Mouse (Mus musculus) forebrain, embryonic 10.5 days (tissue): Measurements from ENCODE around the gene Srsf10. TPM values are rescaled to one million over a fixed set of nuclear protein-coding genes. Genes with fewer than 3 reads are reported as not detected.

Experiments used
- DNase-seq: peaks from one replicate; pipeline ENCODE4 v3.0.0-alpha.2; 2017; ENCODE audit warnings: low spot score; ENCODE audit errors: extremely low spot score
- H3K27ac ChIP-seq: fragments of 300-500 bp; sonication (generic); 2 replicates; pipeline ENCODE4 v1.5.1; 2016; ENCODE audit warnings: mild to moderate bottlenecking
- H3K27me3 ChIP-seq: fragments of 300-500 bp; sonication (generic); 2 replicates; pipeline ENCODE4 v1.6.1; 2016; ENCODE audit warnings: mild to moderate bottlenecking; ENCODE audit not compliant: poor library complexity, severe bottlenecking
- H3K36me3 ChIP-seq: fragments of 300-500 bp; sonication (generic); replicated peaks from 2 replicates; pipeline ENCODE4 v1.6.1; 2016; ENCODE audit warnings: mild to moderate bottlenecking, moderate library complexity
- H3K4me1 ChIP-seq: fragments of 300-500 bp; sonication (generic); 2 replicates; pipeline ENCODE4 v1.6.1; 2016
- H3K4me3 ChIP-seq: fragments of 300-500 bp; sonication (generic); 2 replicates; pipeline ENCODE4 v1.5.1; 2016; ENCODE audit warnings: mild to moderate bottlenecking, moderate library complexity
- H3K9me3 ChIP-seq: fragments of 300-500 bp; sonication (generic); 2 replicates; pipeline ENCODE4 v1.6.1; 2016; ENCODE audit warnings: mild to moderate bottlenecking, moderate library complexity
- WGBS: fragments of 180-500 bp; shearing (Covaris S2); methylation state at CpG from one replicate; pipeline ENCODE4 v1.1.7; 2016; 5-methylcytosine and 5-hydroxymethylcytosine counted together
- polyA plus RNA-seq: library from polyadenylated mRNA; unstranded; fragments of >200 nt; fragmentation: Nextera tagmentation; extraction: Ambion mirVana; gene quantifications from 2 replicates; pipeline ENCODE4 v1.2.1, GENCODE M21; 2016

Gene Srsf10
- 383 and 421 TPM in 2 replicates for polyA plus RNA-seq

DNA sequence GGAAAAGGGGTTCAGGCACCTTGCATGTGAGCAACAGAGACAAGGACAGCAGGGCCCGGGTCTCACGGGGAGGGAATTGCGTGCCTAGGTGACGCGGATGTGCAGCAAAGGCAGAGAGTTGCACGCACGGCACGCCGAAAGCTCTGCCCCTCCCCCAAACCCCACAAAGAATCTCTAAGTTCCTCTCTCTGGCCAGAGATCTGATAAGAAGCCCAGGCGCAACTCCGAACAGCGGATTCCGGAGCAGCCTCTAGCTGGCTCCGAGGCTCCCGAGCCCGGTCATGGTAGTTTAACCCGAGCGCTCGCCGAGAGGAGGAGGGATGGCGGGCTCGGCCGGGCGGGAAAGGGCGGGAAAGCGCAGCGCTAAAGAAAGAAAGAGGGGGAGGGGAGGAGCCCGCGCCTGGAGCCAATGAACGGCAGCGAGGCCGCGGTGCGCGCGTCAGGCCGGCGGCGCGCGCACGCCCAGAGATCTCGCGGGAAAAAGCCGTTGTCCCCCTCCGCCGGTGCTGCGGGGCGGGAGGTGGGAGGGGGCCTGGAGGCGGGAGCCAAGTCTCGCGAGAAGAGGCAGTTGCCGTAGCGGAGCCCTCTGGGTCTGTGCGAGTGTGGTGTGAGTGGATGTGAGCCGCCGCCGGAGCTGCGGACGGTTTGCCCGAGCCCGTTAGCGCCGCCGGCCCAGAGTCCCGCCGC lies at the start of gene Srsf10:
Gene Srsf10 (plus strand): TSS at position 212 of the 687 bp plus-strand sequence.
- H3K27me3 ChIP-seq: no peaks in the 10 kb centered on the region
- peaks cover 21% of the 10 kb centered on the region for H3K36me3 ChIP-seq
- peak; percentile 98 for DNase-seq
- H3K4me3 ChIP-seq: peak within 1 kb of the TSS; percentile 91
- peaks cover 56% of the 10 kb centered on the region for H3K4me1 ChIP-seq
- peak within 1 kb of the TSS; percentile 100 for H3K27ac ChIP-seq
- WGBS: under 1% methylated on average over 67 of the region's 67 CpGs
- H3K9me3 ChIP-seq: no peaks in the 10 kb centered on the region

DNA sequence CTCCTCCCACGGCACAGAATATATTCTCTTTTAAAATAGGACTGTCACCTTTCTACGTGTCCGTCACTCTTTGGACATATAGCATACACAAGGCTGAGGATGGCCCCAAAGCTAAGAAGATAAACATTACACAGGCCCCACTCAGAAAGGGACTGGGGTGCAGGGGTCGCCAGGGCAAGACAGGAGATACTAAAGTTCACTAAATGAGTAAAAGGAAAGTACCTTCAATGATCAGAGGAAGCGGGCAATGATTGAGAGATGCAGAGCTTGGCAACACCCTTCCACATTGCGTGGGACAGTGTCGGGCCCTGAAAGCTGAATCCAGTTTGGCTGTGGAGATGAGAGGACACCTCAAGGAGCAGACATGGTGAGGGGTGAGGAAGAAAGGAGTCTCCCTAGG lies 40.7 kb upstream of the Srsf10 start:
- Histone ChIP-seq H3K4me3 (no peak overlapping the region), H3K27ac (no peak overlapping the region), H3K4me1 (no peaks in the 10 kb centered on the region), H3K9me3 (peaks cover 4% of the 10 kb centered on the region; the same call in 1 of the 2 replicates), H3K36me3 (no peaks in the 10 kb centered on the region), H3K27me3 (no peaks in the 10 kb centered on the region)
- WGBS: 85% methylated on average over 7 of the region's 7 CpGs
- no peak for DNase-seq

DNA sequence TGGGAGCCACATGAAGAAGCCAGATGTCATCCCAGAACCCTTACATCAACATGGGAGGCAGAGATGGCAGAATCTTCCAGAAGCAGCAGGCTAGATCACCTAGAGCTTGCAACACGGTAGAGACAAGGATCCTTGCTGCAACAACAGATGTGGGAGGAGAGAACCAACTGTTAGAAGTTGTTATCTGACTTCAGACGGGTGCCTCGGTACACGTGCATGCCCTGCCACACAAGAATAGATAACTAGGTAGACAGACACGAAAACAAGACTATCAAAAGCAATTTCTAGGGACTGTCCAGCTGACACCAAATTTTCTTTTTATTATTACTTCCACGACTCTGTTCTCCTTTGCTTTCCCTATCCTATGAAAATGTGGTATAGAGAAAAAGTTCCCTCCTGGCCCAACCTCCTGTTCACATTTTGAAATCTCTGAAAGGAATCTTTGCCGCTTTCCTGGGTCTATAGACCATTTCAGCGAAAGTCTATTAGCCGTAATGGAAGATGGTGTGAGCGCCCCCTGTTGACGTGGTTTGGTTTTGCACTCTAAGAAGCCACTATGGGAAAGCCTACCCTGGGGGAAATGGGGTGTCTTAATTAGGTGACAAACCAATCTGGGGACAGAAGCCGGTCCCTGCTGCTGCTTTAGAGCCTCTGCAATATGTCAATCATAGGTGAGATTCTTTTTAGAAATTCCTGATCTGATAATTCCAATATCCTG lies 38.5 kb upstream of the Srsf10 start:
- 42% methylated on average over 12 of the region's 12 CpGs for WGBS
- H3K27ac ChIP-seq: no peak overlapping the region
- DNase-seq: peak; percentile 54
- no peaks in the 10 kb centered on the region for H3K27me3 ChIP-seq
- H3K9me3 ChIP-seq: peaks cover 4% of the 10 kb centered on the region; the same call in 1 of the 2 replicates
- no peaks in the 10 kb centered on the region for H3K36me3 ChIP-seq
- no peaks in the 10 kb centered on the region for H3K4me1 ChIP-seq
- no peak overlapping the region for H3K4me3 ChIP-seq

DNA sequence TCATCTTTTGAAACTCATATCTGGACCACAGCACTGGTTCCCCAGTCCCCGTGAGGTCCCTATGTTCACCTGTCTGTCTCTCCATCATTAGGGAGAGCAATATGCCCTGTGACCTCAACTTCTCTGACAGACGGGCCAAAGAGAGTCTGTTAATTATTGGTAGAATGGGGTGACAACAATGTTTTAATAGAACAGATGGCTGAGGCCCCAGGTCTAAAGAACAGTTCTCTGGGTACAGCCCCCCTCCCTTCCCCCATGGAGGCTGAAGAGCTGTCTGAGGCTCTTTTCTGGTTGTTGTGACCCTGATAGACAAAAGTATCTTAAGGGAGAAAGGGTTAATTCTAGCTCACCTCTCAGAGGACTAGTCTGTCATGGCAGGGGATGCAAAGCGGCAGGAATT lies 37.2 kb upstream of the Srsf10 start:
- DNase-seq: no peak
- Histone ChIP-seq H3K4me3 (no peak overlapping the region), H3K27ac (no peak overlapping the region), H3K9me3 (no peaks in the 10 kb centered on the region), H3K4me1 (no peaks in the 10 kb centered on the region), H3K36me3 (no peaks in the 10 kb centered on the region), H3K27me3 (no peaks in the 10 kb centered on the region)
- 80% methylated on average over 3 of the region's 3 CpGs for WGBS

DNA sequence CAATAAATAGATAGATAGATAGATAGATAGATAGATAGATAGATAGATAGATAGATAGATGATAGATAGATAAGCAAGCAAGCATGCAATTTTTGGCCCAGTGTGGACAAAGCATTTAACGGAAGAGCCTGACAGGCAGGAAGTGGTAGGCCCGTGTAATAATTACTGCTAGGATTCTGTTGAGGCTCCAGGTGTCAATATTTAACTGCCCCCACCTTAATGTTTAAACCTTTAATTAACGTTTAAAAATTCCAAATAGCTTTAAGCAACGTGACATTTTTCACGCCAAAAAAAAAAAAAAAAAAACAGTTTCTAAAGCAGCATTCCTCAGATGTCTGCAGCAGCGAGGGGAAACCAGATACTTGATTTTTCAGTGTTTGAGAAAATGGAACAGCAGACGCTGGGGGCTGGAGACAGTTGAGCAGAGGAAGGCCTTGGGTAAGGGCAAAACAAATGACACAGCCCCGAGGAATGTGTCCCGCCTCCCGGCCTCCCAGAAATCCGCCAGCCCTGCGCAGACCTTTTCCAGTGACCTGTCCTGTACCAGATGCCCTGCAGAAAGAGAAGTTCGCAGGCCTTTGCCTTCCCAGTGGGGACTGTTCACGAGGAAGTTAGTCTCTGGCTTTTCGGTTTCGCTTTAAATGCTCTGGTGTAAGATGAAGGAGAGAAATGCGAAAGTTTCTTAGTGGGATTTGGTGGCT lies 35.6 kb upstream of the Srsf10 start:
- Histone ChIP-seq H3K27me3 (no peaks in the 10 kb centered on the region), H3K9me3 (no peaks in the 10 kb centered on the region), H3K4me3 (no peak overlapping the region), H3K4me1 (peaks cover 5% of the 10 kb centered on the region; the same call in 1 of the 2 replicates), H3K36me3 (no peaks in the 10 kb centered on the region), H3K27ac (no peak overlapping the region)
- 81% methylated on average over 17 of the region's 17 CpGs for WGBS
- no peak for DNase-seq

DNA sequence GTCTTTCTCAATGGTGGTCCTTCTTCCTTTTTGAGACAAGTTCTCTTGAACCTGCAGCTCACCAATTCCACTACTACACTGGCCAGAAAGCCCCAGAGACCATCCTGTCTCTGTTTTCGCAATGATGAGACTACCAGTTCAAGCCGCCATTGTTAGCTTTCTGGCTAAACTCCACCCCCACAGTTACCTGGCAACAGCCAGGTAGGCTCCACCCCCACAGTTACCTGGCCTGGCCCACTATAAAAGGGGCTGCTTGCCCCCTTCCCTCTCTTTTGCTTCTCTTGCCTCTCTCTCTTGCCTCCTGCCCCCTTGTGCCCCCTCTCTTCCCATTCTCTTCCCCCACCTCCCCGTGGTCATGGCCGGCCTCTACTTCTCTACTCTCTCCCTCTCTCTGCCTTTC lies 33.8 kb upstream of the Srsf10 start:
- 85% methylated on average over 4 of the region's 4 CpGs for WGBS
- Histone ChIP-seq H3K9me3 (no peaks in the 10 kb centered on the region), H3K27ac (no peak overlapping the region), H3K4me1 (peaks cover 5% of the 10 kb centered on the region; the same call in 1 of the 2 replicates), H3K27me3 (no peaks in the 10 kb centered on the region), H3K36me3 (no peaks in the 10 kb centered on the region), H3K4me3 (no peak overlapping the region)
- DNase-seq: no peak

DNA sequence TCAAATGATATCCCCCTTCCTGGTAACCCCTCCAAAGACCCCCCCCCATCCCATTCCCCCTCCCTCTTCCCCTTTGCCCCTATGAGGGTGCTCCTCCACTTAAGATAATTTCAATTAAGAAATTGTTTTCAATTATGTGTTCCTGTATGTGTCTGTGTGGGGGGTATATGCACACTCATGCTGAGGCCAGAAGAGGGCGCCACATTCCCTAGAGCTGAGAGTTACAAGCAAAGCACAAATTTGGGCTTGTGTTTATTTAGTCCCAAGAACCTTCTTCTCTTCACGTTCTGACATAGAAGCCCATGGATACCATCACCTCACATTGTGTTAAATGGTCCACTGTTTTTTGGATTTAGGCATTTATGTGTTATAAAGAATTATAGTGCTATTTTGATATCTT lies 32.2 kb upstream of the Srsf10 start:
- no peaks in the 10 kb centered on the region for H3K36me3 ChIP-seq
- DNase-seq: no peak
- WGBS: 77% methylated on average over 2 of the region's 2 CpGs
- no peaks in the 10 kb centered on the region for H3K9me3 ChIP-seq
- H3K27me3 ChIP-seq: no peaks in the 10 kb centered on the region
- no peak overlapping the region for H3K4me3 ChIP-seq
- no peak overlapping the region for H3K27ac ChIP-seq
- peaks cover 7% of the 10 kb centered on the region for H3K4me1 ChIP-seq

DNA sequence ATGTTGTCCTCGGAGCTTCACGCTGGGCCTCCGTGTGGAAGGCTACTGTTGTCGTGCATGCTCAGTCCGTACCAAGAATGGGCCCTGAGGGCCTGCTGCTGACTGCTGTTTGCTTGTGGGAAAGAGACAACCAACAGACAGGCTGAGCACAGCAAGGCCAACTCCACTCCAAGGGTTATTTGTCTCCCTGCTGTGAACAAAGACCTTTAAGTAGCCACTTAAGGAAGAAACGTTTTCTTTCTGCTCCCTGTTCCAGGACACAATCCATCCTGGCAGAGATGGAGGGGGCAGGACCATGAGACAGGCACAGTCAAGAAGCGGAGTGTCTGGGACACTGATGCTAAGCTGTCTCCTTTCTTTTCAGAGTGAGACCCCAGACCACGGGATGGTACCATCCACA lies 31.3 kb upstream of the Srsf10 start:
- no peak overlapping the region for H3K27ac ChIP-seq
- H3K27me3 ChIP-seq: no peaks in the 10 kb centered on the region
- H3K4me1 ChIP-seq: peaks cover 16% of the 10 kb centered on the region
- no peak overlapping the region for H3K4me3 ChIP-seq
- H3K9me3 ChIP-seq: no peaks in the 10 kb centered on the region
- no peaks in the 10 kb centered on the region for H3K36me3 ChIP-seq
- DNase-seq: no peak
- 56% methylated on average over 8 of the region's 8 CpGs for WGBS

DNA sequence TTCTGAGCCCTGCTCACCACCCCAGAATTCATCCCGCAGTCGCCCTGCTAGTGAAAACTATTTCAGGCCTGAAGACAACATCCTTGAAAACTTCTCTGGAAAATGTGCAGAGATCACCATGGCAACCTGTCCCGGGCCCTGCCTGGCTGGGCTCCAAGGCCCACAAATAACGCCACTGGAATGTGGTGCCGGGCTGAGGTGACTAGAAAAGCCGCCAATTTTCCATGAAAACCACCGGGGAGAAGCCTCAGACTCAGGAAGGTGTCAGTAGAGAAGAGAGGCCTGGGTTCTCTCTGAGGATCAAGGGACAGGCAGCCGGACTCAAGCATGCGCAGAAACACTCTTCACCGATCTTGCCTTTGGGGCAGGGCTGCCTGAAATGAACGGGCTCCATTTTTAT lies 27.1 kb upstream of the Srsf10 start:
- peaks cover 35% of the 10 kb centered on the region for H3K4me1 ChIP-seq
- no peaks in the 10 kb centered on the region for H3K27me3 ChIP-seq
- 50% methylated on average over 11 of the region's 11 CpGs for WGBS
- H3K9me3 ChIP-seq: no peaks in the 10 kb centered on the region
- H3K27ac ChIP-seq: peak overlapping the region; percentile 78
- peak; percentile 39 for DNase-seq
- H3K4me3 ChIP-seq: no peak overlapping the region
- H3K36me3 ChIP-seq: no peaks in the 10 kb centered on the region

DNA sequence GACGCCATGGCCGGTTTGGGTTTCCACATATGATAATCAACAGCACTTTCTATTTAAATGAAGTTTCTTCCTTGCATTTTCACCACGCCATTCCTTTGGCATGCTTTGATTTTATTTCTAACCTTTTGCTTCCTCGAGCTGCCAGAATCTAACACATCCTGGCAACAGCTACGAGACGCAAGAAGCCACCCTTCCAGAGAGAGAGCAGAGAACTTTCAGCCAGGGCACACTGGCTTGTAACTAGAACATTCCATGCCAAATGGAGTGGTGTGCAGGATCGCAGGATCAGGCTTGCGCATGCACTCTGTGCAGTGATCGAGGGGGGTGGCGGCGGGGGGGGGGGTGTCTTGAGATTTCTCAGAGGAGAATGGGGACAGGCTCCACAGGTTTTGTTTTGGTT lies 23.5 kb upstream of the Srsf10 start:
- Histone ChIP-seq H3K4me1 (peaks cover 39% of the 10 kb centered on the region), H3K4me3 (no peak overlapping the region), H3K36me3 (no peaks in the 10 kb centered on the region), H3K9me3 (no peaks in the 10 kb centered on the region), H3K27me3 (no peaks in the 10 kb centered on the region), H3K27ac (no peak overlapping the region)
- WGBS: 88% methylated on average over 11 of the region's 11 CpGs
- no peak for DNase-seq

DNA sequence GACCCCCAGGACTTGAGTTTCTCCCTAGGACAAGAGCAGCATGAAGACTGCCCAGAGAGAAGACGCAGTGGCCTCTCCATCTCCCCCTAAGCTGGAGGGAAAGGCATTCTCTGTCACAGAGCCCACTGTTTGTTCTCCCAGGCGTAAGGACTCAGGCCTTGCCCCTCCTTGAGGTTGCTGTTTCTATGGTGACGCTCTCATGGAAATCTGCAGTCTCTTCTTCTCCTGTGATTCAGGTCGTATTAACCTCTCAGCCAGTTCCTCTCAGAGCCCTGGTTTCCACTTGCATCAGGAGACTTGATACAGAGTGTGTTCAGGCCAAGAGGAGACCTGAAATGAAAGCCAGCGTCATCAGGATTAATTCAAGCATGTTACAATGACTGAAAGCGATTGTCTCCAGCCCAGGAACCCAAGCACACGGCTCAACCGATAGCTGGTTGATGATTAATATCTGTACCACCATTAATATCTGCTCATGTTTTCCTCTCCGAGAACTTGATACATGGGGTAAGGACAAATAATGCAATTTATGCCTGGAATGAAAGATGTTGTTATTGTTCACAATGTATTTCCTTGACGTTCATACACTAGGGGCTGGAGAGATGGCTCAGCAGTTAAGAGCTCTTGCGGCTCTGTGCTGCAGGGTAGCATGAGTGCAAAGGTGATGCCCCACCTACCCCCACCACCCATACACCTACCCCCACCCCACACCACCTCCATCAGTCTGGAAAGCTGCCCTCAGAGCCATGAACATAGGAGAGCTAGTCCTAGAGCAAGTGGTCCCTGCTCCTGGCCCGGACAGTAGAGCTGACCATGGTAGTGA lies 22.0 kb upstream of the Srsf10 start:
- Histone ChIP-seq H3K36me3 (no peaks in the 10 kb centered on the region), H3K27ac (peak overlapping the region; percentile 79), H3K4me3 (peak overlapping the region; percentile 14; the same call in 1 of the 2 replicates), H3K9me3 (no peaks in the 10 kb centered on the region), H3K27me3 (no peaks in the 10 kb centered on the region), H3K4me1 (peaks cover 35% of the 10 kb centered on the region)
- peak; percentile 33 for DNase-seq
- 58% methylated on average over 12 of the region's 12 CpGs for WGBS

DNA sequence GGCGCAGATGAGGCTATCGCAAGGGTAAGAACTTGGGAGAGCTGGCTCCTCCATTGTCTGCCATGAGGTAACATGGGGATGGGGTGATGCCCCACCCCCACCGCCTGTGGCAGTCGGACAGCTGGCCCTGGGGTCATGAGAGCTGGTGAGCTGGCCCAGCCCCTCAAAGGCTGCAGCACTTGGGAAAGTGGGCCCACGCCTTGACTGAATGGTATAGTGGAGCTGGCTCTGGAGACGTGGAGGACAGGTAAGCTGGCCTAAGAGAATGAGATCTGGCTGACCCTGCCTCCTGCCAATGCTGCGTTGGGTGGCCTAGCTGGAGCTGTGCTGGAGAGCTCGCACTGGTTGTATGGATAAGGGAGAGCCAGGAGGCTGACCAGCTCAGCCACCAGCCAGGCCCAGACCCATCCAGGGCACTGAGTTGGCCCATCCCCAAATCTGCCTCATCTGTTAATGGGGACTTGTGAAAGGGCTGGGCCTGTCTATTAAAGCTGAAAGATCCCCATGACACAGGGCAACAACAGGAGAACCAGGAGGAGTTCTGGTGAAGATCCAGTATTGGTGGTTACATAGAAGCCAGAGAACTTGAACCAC lies 21.3 kb upstream of the Srsf10 start:
- H3K27ac ChIP-seq: peak overlapping the region; percentile 79
- DNase-seq: no peak
- 91% methylated on average over 8 of the region's 8 CpGs for WGBS

More for the DNA sequence above, 21.3 kb upstream of the Srsf10 start:
- no peaks in the 10 kb centered on the region for H3K9me3 ChIP-seq
- H3K36me3 ChIP-seq: no peaks in the 10 kb centered on the region
- H3K4me3 ChIP-seq: no peak overlapping the region
- H3K4me1 ChIP-seq: peaks cover 28% of the 10 kb centered on the region
- H3K27me3 ChIP-seq: no peaks in the 10 kb centered on the region
